Mouse (Mus musculus) cerebellum, adult 2 months (tissue): Measurements from ENCODE around the gene Myo10. TPM values are rescaled to one million over a fixed set of nuclear protein-coding genes. Genes with fewer than 3 reads are reported as not detected.
A peak's percentile ranks its signal among the peaks of the same experiment; 100 is the strongest.

Experiments
- DNase-seq, 2 experiments: peaks; one replicate each; pipeline ENCODE4 v3.0.0; 2021
- H3K27ac ChIP-seq: fragments of 200-500 bp; 2 replicates; pipeline ENCODE4 v1.5.1; 2012; ENCODE audit warnings: low read length, control low read depth, inconsistent platforms; ENCODE audit not compliant: insufficient read depth
- H3K27me3 ChIP-seq: fragments of 200-500 bp; 2 replicates; pipeline ENCODE4 v1.6.1; 2012; ENCODE audit warnings: inconsistent platforms, mild to moderate bottlenecking, low read length, moderate library complexity; ENCODE audit not compliant: control insufficient read depth, insufficient read depth
- H3K4me1 ChIP-seq: fragments of 200-500 bp; 2 replicates; pipeline ENCODE4 v1.6.1; 2011; ENCODE audit warnings: low read length; ENCODE audit not compliant: control insufficient read depth, insufficient read depth
- H3K4me3 ChIP-seq: fragments of 200-500 bp; replicated peaks from 2 replicates; pipeline ENCODE3; 2011; ENCODE audit warnings: mild to moderate bottlenecking, low read depth, low read length, control low read depth; ENCODE audit not compliant: insufficient read depth
- CTCF ChIP-seq: fragments of 200-500 bp; IDR thresholded peaks from 2 replicates; pipeline ENCODE4 v1.5.1; 2011; ENCODE audit warnings: low read depth, mild to moderate bottlenecking, control low read depth, low read length, moderate library complexity, borderline replicate concordance; ENCODE audit not compliant: insufficient read depth
- POLR2A ChIP-seq: fragments of 200-500 bp; IDR thresholded peaks from 2 replicates; pipeline ENCODE4 v1.6.1; 2011; ENCODE audit warnings: low read length, control low read depth, borderline replicate concordance; ENCODE audit not compliant: insufficient read depth
- WGBS: fragments of 180-500 bp; shearing (Covaris S2); methylation state at CpG from one replicate; pipeline ENCODE4 v1.1.7; 2018; 5-methylcytosine and 5-hydroxymethylcytosine counted together
- polyA plus RNA-seq: library from polyadenylated mRNA; depleted of rRNA; stranded (reverse); fragments of >200 nt; gene quantifications from 2 replicates; pipeline ENCODE4 v1.2.3, GENCODE M21; 2012

Myo10 gene
- polyA plus RNA-seq, 1 experiment, result 30.0 TPM

- no peak overlapping the region for H3K4me3 ChIP-seq
- H3K27ac ChIP-seq, result peak overlapping the region; percentile 59; the same call in 1 of the 2 replicates
- TF ChIP-seq CTCF (no peak), POLR2A (no peak)
- no peaks in the 10 kb centered on the region for H3K4me1 ChIP-seq
- WGBS, result 57% methylated on average over 9 of the region's 9 CpGs
- no peaks in the 10 kb centered on the region for H3K27me3 ChIP-seq
- no peak for DNase-seq
Observed at GRCm38 (mm10) chr15:25753003-25753402, 130.7 kb downstream of the Myo10 start.

GRCm38 (mm10) chr15:25753878-25754277 is 131.6 kb downstream of the Myo10 start:
- DNase-seq, result no peak
- H3K4me3 ChIP-seq, result no peak overlapping the region
- no peak overlapping the region for H3K27ac ChIP-seq
- TF ChIP-seq CTCF, result no peak
- no peak for TF ChIP-seq POLR2A
- H3K27me3 ChIP-seq, result no peaks in the 10 kb centered on the region
- 0 out of 2 replicates have a peak, but pooled peaks cover 4% of the 10 kb centered on the region for H3K4me1 ChIP-seq

- H3K4me3 ChIP-seq, result no peak overlapping the region
- no peak for DNase-seq
- no peak overlapping the region for H3K27ac ChIP-seq
- 57% methylated on average over 13 of the region's 13 CpGs for WGBS
- H3K27me3 ChIP-seq, result no peaks in the 10 kb centered on the region
- TF ChIP-seq CTCF (no peak), POLR2A (no peak)
- 0 out of 2 replicates have a peak, but pooled peaks cover 4% of the 10 kb centered on the region for H3K4me1 ChIP-seq
Observed at GRCm38 (mm10) chr15:25754342-25754951, 132.1 kb downstream of the Myo10 start.

- DNase-seq, result no peak
- WGBS, result 70% methylated on average over 6 of the region's 6 CpGs
- Histone ChIP-seq H3K4me1 (0 out of 2 replicates have a peak, but pooled peaks cover 4% of the 10 kb centered on the region), H3K4me3 (no peak overlapping the region), H3K27ac (no peak overlapping the region), H3K27me3 (no peaks in the 10 kb centered on the region)
- no peak for TF ChIP-seq CTCF
- no peak for TF ChIP-seq POLR2A
Observed at GRCm38 (mm10) chr15:25755536-25755935, 133.2 kb downstream of the Myo10 start.

- H3K4me3 ChIP-seq, result no peak overlapping the region
- H3K4me1 ChIP-seq, result 0 out of 2 replicates have a peak, but pooled peaks cover 4% of the 10 kb centered on the region
- TF ChIP-seq POLR2A, result no peak
- no peak for TF ChIP-seq CTCF
- no peak overlapping the region for H3K27ac ChIP-seq
- 78% methylated on average over 3 of the region's 3 CpGs for WGBS
- DNase-seq, result no peak
- H3K27me3 ChIP-seq, result no peaks in the 10 kb centered on the region
Observed at GRCm38 (mm10) chr15:25756072-25756471, 133.7 kb downstream of the Myo10 start.

- TF ChIP-seq CTCF (no peak), POLR2A (no peak)
- 50% methylated on average over 10 of the region's 10 CpGs for WGBS
- DNase-seq, result no peak
- no peak overlapping the region for H3K27ac ChIP-seq
- no peak overlapping the region for H3K4me3 ChIP-seq
- peaks cover 12% of the 10 kb centered on the region; the same call in 1 of the 2 replicates for H3K4me1 ChIP-seq
- H3K27me3 ChIP-seq, result no peaks in the 10 kb centered on the region
Observed at GRCm38 (mm10) chr15:25758037-25758436, 135.7 kb downstream of the Myo10 start.

- no peaks in the 10 kb centered on the region for H3K27me3 ChIP-seq
- WGBS, result 62% methylated on average over 15 of the region's 15 CpGs
- no peak overlapping the region for H3K4me3 ChIP-seq
- no peak for DNase-seq
- TF ChIP-seq POLR2A, result no peak
- no peak for TF ChIP-seq CTCF
- peaks cover 15% of the 10 kb centered on the region; the same call in 1 of the 2 replicates for H3K4me1 ChIP-seq
- no peak overlapping the region for H3K27ac ChIP-seq
Observed at GRCm38 (mm10) chr15:25758500-25759086, 136.3 kb downstream of the Myo10 start.

- no peaks in the 10 kb centered on the region for H3K27me3 ChIP-seq
- H3K4me3 ChIP-seq, result no peak overlapping the region
- TF ChIP-seq CTCF (no peak), POLR2A (no peak)
- H3K4me1 ChIP-seq, result peaks cover 15% of the 10 kb centered on the region
- no peak overlapping the region for H3K27ac ChIP-seq
- no peak for DNase-seq
- 68% methylated on average over 5 of the region's 5 CpGs for WGBS
Observed at GRCm38 (mm10) chr15:25760304-25760703, 138.0 kb downstream of the Myo10 start.
